Mouse (Mus musculus) c-Kit-positive CD71-negative TER-119-negative erythroid progenitor cells, embryonic 14.5 days (primary cell): Measurements from ENCODE around the gene Ctsa.
"Not testable (repeated sequence)": the region's sequence is repeated elsewhere in the genome, so short reads cannot be mapped to it uniquely, and the experiment has no call there.

ENCODE experiments used
- DNase-seq: peaks from one replicate; pipeline ENCODE4 v3.0.0-alpha.2; 2013; ENCODE audit warnings: low read depth

The Ctsa gene

GRCm38 (mm10) chr2:164832748-164833301 lies at the start of gene Ctsa:
Gene Ctsa, plus strand, starts transcription at chr2:164832873.
- peak; percentile 72 for DNase-seq

- no peak for DNase-seq
Measured at GRCm38 (mm10) chr2:164783926-164784581, 48.6 kb upstream of the Ctsa start.

GRCm38 (mm10) chr2:164784869-164785420 lies 47.7 kb upstream of the Ctsa start:
- no peak for DNase-seq

GRCm38 (mm10) chr2:164785481-164786387 lies 46.9 kb upstream of the Ctsa start, which contains the start of gene Snx21:
Gene Snx21, plus strand, starts transcription at chr2:164785823.
- DNase-seq = peak; percentile 39

GRCm38 (mm10) chr2:164786388-164786885 lies 46.2 kb upstream of the Ctsa start:
- DNase-seq = no peak

- DNase-seq = no peak
Measured at GRCm38 (mm10) chr2:164787032-164787431, 45.6 kb upstream of the Ctsa start.

- no peak for DNase-seq
Measured at GRCm38 (mm10) chr2:164787779-164788178, 44.9 kb upstream of the Ctsa start.

- DNase-seq = no peak
Measured at GRCm38 (mm10) chr2:164788411-164788810, 44.3 kb upstream of the Ctsa start.

- DNase-seq = no peak
Measured at GRCm38 (mm10) chr2:164790451-164790850, 42.2 kb upstream of the Ctsa start.

GRCm38 (mm10) chr2:164791841-164792261 lies 40.8 kb upstream of the Ctsa start:
- no peak for DNase-seq

- DNase-seq = no peak
Measured at GRCm38 (mm10) chr2:164792400-164793190, 40.1 kb upstream of the Ctsa start.

- peak; percentile 51 for DNase-seq
Measured at GRCm38 (mm10) chr2:164793236-164793635, 39.4 kb upstream of the Ctsa start.

GRCm38 (mm10) chr2:164793772-164794171 lies 38.9 kb upstream of the Ctsa start:
- DNase-seq = no peak

GRCm38 (mm10) chr2:164794293-164794692 lies 38.4 kb upstream of the Ctsa start:
- peak; percentile 82 for DNase-seq

- DNase-seq = no peak
Measured at GRCm38 (mm10) chr2:164795868-164796267, 36.8 kb upstream of the Ctsa start.

- not testable (repeated sequence) for DNase-seq
Measured at GRCm38 (mm10) chr2:164798554-164798953, 34.1 kb upstream of the Ctsa start.

GRCm38 (mm10) chr2:164800252-164801004 lies 32.2 kb upstream of the Ctsa start:
- DNase-seq = no peak

- DNase-seq = no peak
Measured at GRCm38 (mm10) chr2:164803201-164803920, 29.3 kb upstream of the Ctsa start.

- no peak for DNase-seq
Measured at GRCm38 (mm10) chr2:164803921-164804313, 28.8 kb upstream of the Ctsa start.
